Mouse (Mus musculus) heart, adult 2 months (tissue): Measurements from ENCODE around the gene Cul3. TPM values are rescaled to one million over a fixed set of nuclear protein-coding genes. Genes with fewer than 3 reads are reported as not detected.
A peak's percentile ranks its signal among the peaks of the same experiment; 100 is the strongest.

ENCODE experiments used
- DNase-seq, 2 experiments: peaks; one replicate each; pipeline ENCODE4 v3.0.0; 2021
- H3K27ac ChIP-seq: fragments of 200-600 bp; 2 replicates; pipeline ENCODE4 v1.8.1; 2022
- H3K27me3 ChIP-seq: fragments of 200-500 bp; 2 replicates; pipeline ENCODE4 v1.6.1; 2012; ENCODE audit warnings: mild to moderate bottlenecking, low read length, inconsistent platforms, mixed read lengths; ENCODE audit not compliant: control insufficient read depth, insufficient read depth
- H3K36me3 ChIP-seq: fragments of 200-500 bp; 2 replicates; pipeline ENCODE4 v1.6.1; 2012; ENCODE audit warnings: low read length, inconsistent platforms; ENCODE audit not compliant: control insufficient read depth, insufficient read depth
- H3K4me1 ChIP-seq: fragments of 200-500 bp; 2 replicates; pipeline ENCODE4 v1.6.1; 2011; ENCODE audit warnings: low read length; ENCODE audit not compliant: control insufficient read depth, insufficient read depth
- H3K4me3 ChIP-seq: fragments of 200-600 bp; 2 replicates; pipeline ENCODE4 v1.8.1; 2022
- H3K79me2 ChIP-seq: fragments of 200-500 bp; replicated peaks from 2 replicates; pipeline ENCODE4 v1.6.1; 2012; ENCODE audit warnings: mild to moderate bottlenecking, inconsistent platforms, low read length, moderate library complexity, mixed read lengths; ENCODE audit not compliant: control insufficient read depth, insufficient read depth
- H3K9ac ChIP-seq: fragments of 200-500 bp; 2 replicates; pipeline ENCODE4 v1.6.1; 2012; ENCODE audit warnings: low read depth, mild to moderate bottlenecking, control low read depth, inconsistent platforms, low read length, mixed read lengths
- CTCF ChIP-seq: fragments of 200-600 bp; IDR thresholded peaks from 2 replicates; pipeline ENCODE4 v1.8.1; 2022; ENCODE audit warnings: antibody characterized with exemption, mild to moderate bottlenecking, moderate library complexity
- EP300 ChIP-seq: fragments of 200-500 bp; IDR thresholded peaks from 2 replicates; pipeline ENCODE4 v1.6.1; 2011; ENCODE audit warnings: low read depth, low read length, control low read depth; ENCODE audit not compliant: insufficient read depth
- POLR2A ChIP-seq: fragments of 200-500 bp; IDR thresholded peaks from 2 replicates; pipeline ENCODE4 v1.6.1; 2011; ENCODE audit warnings: mild to moderate bottlenecking, low read depth, low read length, control low read depth; ENCODE audit not compliant: insufficient read depth
- WGBS: fragments of 180-500 bp; shearing (Covaris S2); methylation state at CpG from one replicate; pipeline ENCODE4 v1.1.7; 2018; 5-methylcytosine and 5-hydroxymethylcytosine counted together
- intact Hi-C: fragments of 180-260 bp; cut with DNase I; formaldehyde crosslinking; loops from one replicate; pipeline ENCODE4 v1.15.1; 2025
- polyA plus RNA-seq: library from polyadenylated mRNA; depleted of rRNA; stranded (reverse); fragments of >200 nt; gene quantifications from 2 replicates; pipeline ENCODE4 v1.2.3, GENCODE M21; 2012
- total RNA-seq, 2 experiments: library from RNA; stranded (reverse); gene quantifications; 2 replicates each; pipeline ENCODE4 v1.2.3; 2021

Gene Cul3
- total and polyA plus RNA-seq, 3 experiments = 19.4 to 144 (median 115) TPM

DNA sequence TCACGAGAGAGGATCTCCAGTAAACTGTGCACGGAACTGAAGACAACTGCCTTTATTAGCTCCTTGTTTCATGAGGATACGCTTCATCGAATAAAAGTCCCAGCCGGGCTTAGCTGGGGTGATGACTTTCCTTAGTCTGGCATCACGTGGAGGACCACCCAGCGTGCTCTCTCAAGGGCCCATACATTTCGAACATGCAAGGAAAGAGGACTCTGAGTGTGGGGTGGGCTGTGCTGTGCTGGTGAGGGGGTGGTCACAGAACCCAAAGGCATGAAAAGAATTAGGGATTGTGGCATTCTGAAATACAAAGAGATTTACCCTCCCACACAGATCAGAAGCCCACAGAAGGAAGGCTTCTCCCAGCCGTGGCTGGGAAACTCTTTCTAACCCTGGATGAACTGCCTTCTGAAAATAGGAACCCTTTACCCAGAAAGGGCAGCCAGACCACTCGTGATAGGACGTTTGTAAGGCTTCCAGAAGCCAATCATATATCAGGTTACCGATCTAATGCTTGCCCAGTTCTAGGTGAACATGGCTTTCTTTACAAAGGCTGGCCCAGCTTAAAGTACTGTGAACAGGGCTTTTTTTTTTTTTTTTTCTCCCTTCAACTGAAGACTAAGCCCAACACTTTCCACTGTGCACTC is 100.1 kb downstream of the Cul3 start:
- WGBS = 58% methylated on average over 12 of the region's 12 CpGs
- no peak overlapping the region for H3K27ac ChIP-seq
- TF ChIP-seq EP300 (no peak), CTCF (no peak), POLR2A (no peak)
- intact Hi-C loops = loop anchor here (2.0 to 5.0 kb wide), 3 partner anchors 27 to 167 kb away; no protein-coding TSS in a partner anchor
- H3K36me3 ChIP-seq = no peaks in the 10 kb centered on the region
- DNase-seq = no peak
- H3K27me3 ChIP-seq = no peaks in the 10 kb centered on the region
- no peak overlapping the region for H3K9ac ChIP-seq
- no peaks in the 10 kb centered on the region; the same call in 1 of the 2 replicates for H3K4me1 ChIP-seq
- no peak overlapping the region for H3K4me3 ChIP-seq
- H3K79me2 ChIP-seq = no peaks in the 10 kb centered on the region

DNA sequence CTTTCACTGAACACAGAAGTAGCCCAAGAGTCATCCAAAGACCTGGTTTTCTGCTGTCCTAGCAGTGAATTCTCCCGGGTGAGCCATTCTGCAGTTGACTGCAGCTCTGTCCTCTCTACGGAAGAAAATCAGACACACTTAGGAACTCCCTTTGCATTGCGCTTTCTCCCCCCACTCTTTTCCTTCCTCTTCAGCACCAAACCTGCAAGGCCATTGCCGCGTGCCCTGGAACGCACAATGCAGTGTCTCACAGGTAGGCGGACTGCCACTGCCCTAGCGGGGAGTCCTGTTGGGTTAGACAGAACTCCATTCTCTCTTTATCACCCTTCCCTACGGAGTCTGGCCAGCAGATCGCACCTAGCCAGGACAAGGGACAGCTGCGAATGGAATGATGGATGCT is 100.8 kb downstream of the Cul3 start:
- intact Hi-C loops = no loop called here
- TF ChIP-seq POLR2A (no peak), CTCF (no peak)

DNA sequence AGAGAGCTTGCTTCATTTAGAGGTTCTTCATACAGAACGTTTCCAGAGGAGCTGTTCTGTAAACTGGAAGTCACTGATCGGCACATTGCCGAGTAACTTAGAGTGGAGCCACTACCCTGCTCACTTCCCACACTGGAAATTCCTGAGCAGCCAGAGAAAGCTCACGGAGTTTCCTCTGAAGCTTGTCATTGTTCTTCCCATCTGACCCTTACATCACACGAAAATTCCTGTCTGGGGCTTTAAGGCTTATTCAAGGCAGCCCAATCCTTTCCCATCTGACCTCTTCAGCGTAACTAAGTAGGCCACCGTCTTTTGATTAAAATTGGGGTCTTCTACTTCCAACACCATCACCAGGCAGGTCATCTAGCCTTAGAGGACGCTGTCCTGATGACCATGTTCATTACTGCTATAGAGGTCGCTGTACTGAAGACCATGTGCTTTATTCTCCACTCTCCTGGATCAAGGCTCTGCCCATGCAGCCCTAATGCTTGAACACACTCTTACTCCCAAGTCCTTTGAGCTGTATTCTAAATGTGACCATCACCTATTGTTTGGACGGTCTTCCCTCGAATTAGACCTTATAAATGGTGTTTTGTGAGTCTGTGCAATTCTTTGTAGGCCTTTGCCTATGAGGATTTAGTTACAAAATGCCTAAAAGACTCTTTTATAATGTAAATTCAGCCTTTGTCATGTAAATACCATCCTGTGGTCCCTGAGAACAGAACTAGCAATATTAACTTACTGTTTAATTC is 103.2 kb downstream of the Cul3 start:
- H3K27ac ChIP-seq = no peak overlapping the region; the same call in 1 of the 2 replicates
- 51% methylated on average over 11 of the region's 11 CpGs for WGBS
- H3K36me3 ChIP-seq = no peaks in the 10 kb centered on the region
- intact Hi-C loops = no loop called here
- TF ChIP-seq CTCF = no peak
- TF ChIP-seq EP300 = no peak
- no peak for TF ChIP-seq POLR2A
- H3K9ac ChIP-seq = no peak overlapping the region
- no peak overlapping the region for H3K4me3 ChIP-seq
- DNase-seq = no peak
- no peaks in the 10 kb centered on the region; the same call in 1 of the 2 replicates for H3K4me1 ChIP-seq
- H3K79me2 ChIP-seq = no peaks in the 10 kb centered on the region
- no peaks in the 10 kb centered on the region for H3K27me3 ChIP-seq

More for the DNA sequence above, 100.8 kb downstream of the Cul3 start:
- WGBS = 76% methylated on average over 11 of the region's 11 CpGs
- Histone ChIP-seq H3K36me3 (no peaks in the 10 kb centered on the region), H3K27me3 (no peaks in the 10 kb centered on the region), H3K9ac (no peak overlapping the region), H3K4me1 (no peaks in the 10 kb centered on the region; the same call in 1 of the 2 replicates), H3K27ac (no peak overlapping the region), H3K79me2 (no peaks in the 10 kb centered on the region), H3K4me3 (no peak overlapping the region)
- no peak for DNase-seq

DNA sequence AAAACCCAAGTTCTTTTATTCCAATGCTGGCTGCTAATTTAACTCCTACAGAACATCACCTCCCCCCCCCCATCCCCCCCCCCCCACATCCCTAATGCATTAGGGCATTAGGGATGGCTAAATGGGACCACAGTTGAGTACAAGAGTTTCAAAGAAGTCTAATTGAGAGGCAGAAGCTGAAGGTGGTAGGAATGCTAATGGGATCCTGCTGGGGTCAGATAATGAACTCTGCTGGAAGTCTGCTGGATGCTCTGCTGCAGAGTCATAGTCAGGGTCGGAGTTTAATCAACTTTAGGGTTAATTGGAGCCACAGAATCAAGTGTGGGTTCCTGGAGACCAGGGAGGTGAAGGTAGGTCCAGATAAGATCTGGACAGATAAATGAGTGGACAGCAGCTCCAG is 104.2 kb downstream of the Cul3 start:
- 27% methylated on average over 1 of the region's 1 CpGs for WGBS
- Histone ChIP-seq H3K27ac (no peak overlapping the region), H3K79me2 (no peaks in the 10 kb centered on the region), H3K27me3 (no peaks in the 10 kb centered on the region), H3K4me1 (no peaks in the 10 kb centered on the region; the same call in 1 of the 2 replicates), H3K36me3 (no peaks in the 10 kb centered on the region), H3K4me3 (no peak overlapping the region), H3K9ac (no peak overlapping the region)
- intact Hi-C loops = no loop called here
- no peak for DNase-seq
- TF ChIP-seq EP300 = no peak
- TF ChIP-seq POLR2A = no peak
- no peak for TF ChIP-seq CTCF

DNA sequence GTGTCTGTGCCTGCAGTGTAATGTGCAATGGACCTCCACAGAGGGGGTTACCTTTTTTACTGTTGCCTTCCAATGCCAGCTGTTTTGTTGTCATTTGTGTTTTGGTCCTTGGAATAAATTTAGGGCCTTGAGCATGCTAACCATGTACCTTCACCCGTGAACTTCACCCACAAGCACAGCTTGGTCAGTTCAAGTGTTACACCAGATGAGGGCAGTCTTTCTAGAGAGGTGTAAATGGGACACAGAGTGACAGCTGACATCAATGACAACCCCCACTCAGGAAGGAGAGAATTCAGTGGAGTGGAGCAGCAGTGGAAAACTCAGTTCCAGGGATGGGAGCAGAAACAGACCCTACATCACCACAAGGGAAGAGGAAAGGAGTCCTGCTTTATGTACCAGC is 109.7 kb downstream of the Cul3 start:
- no peaks in the 10 kb centered on the region for H3K36me3 ChIP-seq
- TF ChIP-seq EP300 = no peak
- TF ChIP-seq CTCF = peak; percentile 57
- no peak for TF ChIP-seq POLR2A
- H3K4me3 ChIP-seq = no peak overlapping the region
- no peak overlapping the region for H3K9ac ChIP-seq
- WGBS = 74% methylated on average over 1 of the region's 1 CpGs
- no peak for DNase-seq
- H3K27me3 ChIP-seq = no peaks in the 10 kb centered on the region
- H3K79me2 ChIP-seq = no peaks in the 10 kb centered on the region
- H3K27ac ChIP-seq = no peak overlapping the region
- H3K4me1 ChIP-seq = no peaks in the 10 kb centered on the region; the same call in 1 of the 2 replicates
- intact Hi-C loops = no loop called here

DNA sequence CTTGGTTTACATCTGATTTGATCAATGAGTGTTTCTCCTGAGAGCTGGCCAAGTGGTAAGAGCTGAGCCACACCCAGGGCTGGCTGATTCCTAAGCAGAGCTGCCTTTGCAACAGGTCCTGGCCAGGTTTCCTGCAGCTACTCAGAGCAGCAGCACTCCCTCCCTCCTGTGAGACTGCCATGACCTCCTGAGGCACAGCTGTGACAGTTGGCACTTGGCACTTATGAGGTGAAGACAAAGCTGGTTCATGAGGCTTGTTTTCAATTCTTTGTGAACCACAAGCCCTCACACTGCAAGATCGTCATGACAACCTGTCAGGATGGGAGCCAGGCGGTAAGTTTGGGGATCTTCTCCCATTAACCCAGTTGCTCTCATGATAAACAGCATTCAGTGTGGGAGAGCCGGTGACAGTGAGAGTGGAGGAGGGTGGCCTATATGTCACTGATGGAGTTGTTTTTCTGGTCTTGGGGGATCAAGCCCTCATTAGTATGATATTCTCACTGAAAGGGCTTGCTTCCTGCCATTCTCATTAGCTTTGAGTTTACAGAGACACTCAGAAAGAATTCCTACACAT is 115.4 kb downstream of the Cul3 start:
- TF ChIP-seq POLR2A (no peak), EP300 (no peak), CTCF (no peak)

More for the DNA sequence above, 115.4 kb downstream of the Cul3 start:
- Histone ChIP-seq H3K4me1 (peaks cover 6% of the 10 kb centered on the region; the same call in 1 of the 2 replicates), H3K9ac (no peak overlapping the region), H3K79me2 (no peaks in the 10 kb centered on the region), H3K27me3 (no peaks in the 10 kb centered on the region), H3K36me3 (no peaks in the 10 kb centered on the region), H3K4me3 (no peak overlapping the region), H3K27ac (0 out of 2 replicates have a peak overlapping the region, but pooled peaks have one; percentile 9)
- DNase-seq = peak in 1 of 2 experiments; percentile 40
- WGBS = 31% methylated on average over 3 of the region's 3 CpGs
- intact Hi-C loops = no loop called here
